Mouse (Mus musculus) right cerebral cortex, adult 2 months (tissue): ENCODE data around the gene Hsd3b4.
"Not testable (repeated sequence)": the region's sequence is repeated elsewhere in the genome, so short reads cannot be mapped to it uniquely, and the experiment has no call there.

Source experiments
- DNase-seq, 2 experiments: peaks; one replicate each; pipeline ENCODE4 v3.0.0; 2021 to 2022; ENCODE audit warnings: low spot score in 2 of 2

Gene Hsd3b4

GRCm38 (mm10) chr3:98510414-98510813, at the start of gene Hsd3b4:
TSS of gene Hsd3b4 (minus strand) at chr3:98510514.
- not testable (repeated sequence) for DNase-seq

GRCm38 (mm10) chr3:98550832-98551231, 40.5 kb upstream of the Hsd3b4 start:
- not testable (repeated sequence) for DNase-seq

GRCm38 (mm10) chr3:98550215-98550614, 39.9 kb upstream of the Hsd3b4 start:
- not testable (repeated sequence) for DNase-seq

- DNase-seq = not testable (repeated sequence)
Observed at GRCm38 (mm10) chr3:98548495-98548894, 38.2 kb upstream of the Hsd3b4 start.

- not testable (repeated sequence) for DNase-seq
Observed at GRCm38 (mm10) chr3:98547641-98548040, 37.3 kb upstream of the Hsd3b4 start.

- not testable (repeated sequence) for DNase-seq
Observed at GRCm38 (mm10) chr3:98524978-98525377, 14.7 kb upstream of the Hsd3b4 start.

GRCm38 (mm10) chr3:98524552-98524951, 14.2 kb upstream of the Hsd3b4 start:
- not testable (repeated sequence) for DNase-seq

- not testable (repeated sequence) for DNase-seq
Observed at GRCm38 (mm10) chr3:98522779-98523178, 12.5 kb upstream of the Hsd3b4 start.

GRCm38 (mm10) chr3:98507229-98507628, 3.1 kb downstream of the Hsd3b4 start:
- DNase-seq = not testable (repeated sequence)

- not testable (repeated sequence) for DNase-seq
Observed at GRCm38 (mm10) chr3:98497401-98497800, 12.9 kb downstream of the Hsd3b4 start.

GRCm38 (mm10) chr3:98496762-98497161, 13.6 kb downstream of the Hsd3b4 start:
- not testable (repeated sequence) for DNase-seq

- not testable (repeated sequence) for DNase-seq
Observed at GRCm38 (mm10) chr3:98495055-98495454, 15.3 kb downstream of the Hsd3b4 start.

- not testable (repeated sequence) for DNase-seq
Observed at GRCm38 (mm10) chr3:98494184-98494583, 16.1 kb downstream of the Hsd3b4 start.

- not testable (repeated sequence) for DNase-seq
Observed at GRCm38 (mm10) chr3:98471499-98471898, 38.8 kb downstream of the Hsd3b4 start.

- not testable (repeated sequence) for DNase-seq
Observed at GRCm38 (mm10) chr3:98471057-98471456, 39.3 kb downstream of the Hsd3b4 start.

- not testable (repeated sequence) for DNase-seq
Observed at GRCm38 (mm10) chr3:98469323-98469722, 41.0 kb downstream of the Hsd3b4 start.

GRCm38 (mm10) chr3:98457026-98457425, 53.3 kb downstream of the Hsd3b4 start, which contains the start of gene Gm4450:
TSS of gene Gm4450 (minus strand) at chr3:98457126.
- not testable (repeated sequence) for DNase-seq

- DNase-seq = not testable (repeated sequence)
Observed at GRCm38 (mm10) chr3:98453786-98454185, 56.5 kb downstream of the Hsd3b4 start.
